Mouse (Mus musculus) forebrain, embryonic 11.5 days (tissue): Measurements from ENCODE around the gene E2f2. TPM values are rescaled to one million over a fixed set of nuclear protein-coding genes. Genes with fewer than 3 reads are reported as not detected.

Experiments used
- ATAC-seq: fragments of 200-750 bp; cut with Nextera tagmentation; replicated peaks from 2 replicates; pipeline ENCODE4 v1.8.0; 2017; ENCODE audit warnings: moderate TSS enrichment; ENCODE audit not compliant: low FRiP score
- DNase-seq: peaks from one replicate; pipeline ENCODE4 v3.0.0-alpha.2; 2017; ENCODE audit warnings: low spot score
- H3K27ac ChIP-seq: fragments of 300-500 bp; sonication (generic); 2 replicates; pipeline ENCODE4 v1.5.1; 2014; ENCODE audit warnings: low read depth, low read length
- H3K27me3 ChIP-seq: fragments of 300-500 bp; sonication (generic); 2 replicates; pipeline ENCODE4 v1.6.1; 2014; ENCODE audit warnings: mild to moderate bottlenecking, low read length, mixed read lengths; ENCODE audit not compliant: control insufficient read depth, insufficient read depth
- H3K36me3 ChIP-seq: fragments of 300-500 bp; sonication (generic); 2 replicates; pipeline ENCODE4 v1.6.1; 2014; ENCODE audit warnings: mild to moderate bottlenecking, low read length, moderate library complexity, mixed read lengths; ENCODE audit not compliant: control insufficient read depth, insufficient read depth
- H3K4me1 ChIP-seq: fragments of 300-500 bp; sonication (generic); replicated peaks from 2 replicates; pipeline ENCODE4 v1.6.1; 2014; ENCODE audit warnings: low read length, mixed read lengths; ENCODE audit not compliant: control insufficient read depth, insufficient read depth
- H3K4me2 ChIP-seq: fragments of 300-500 bp; sonication (generic); 2 replicates; pipeline ENCODE4 v1.6.1; 2014; ENCODE audit warnings: low read depth, mild to moderate bottlenecking, low read length, moderate library complexity, mixed read lengths; ENCODE audit not compliant: severe bottlenecking
- H3K4me3 ChIP-seq: fragments of 300-500 bp; sonication (generic); 2 replicates; pipeline ENCODE4 v1.5.1; 2014; ENCODE audit warnings: low read depth, low read length
- H3K9ac ChIP-seq: fragments of 300-500 bp; sonication (generic); 2 replicates; pipeline ENCODE4 v1.6.1; 2014; ENCODE audit warnings: low read length
- H3K9me3 ChIP-seq: fragments of 300-500 bp; sonication (generic); 2 replicates; pipeline ENCODE4 v1.6.1; 2016; ENCODE audit warnings: low read length, mixed read lengths; ENCODE audit not compliant: control insufficient read depth
- WGBS: fragments of 180-500 bp; shearing (Covaris S2); extraction: QIAGEN DNeasy Blood & Tissue Kit; methylation state at CpG from one replicate; pipeline ENCODE4 v1.1.7; 2014; 5-methylcytosine and 5-hydroxymethylcytosine counted together
- polyA plus RNA-seq: library from polyadenylated mRNA; unstranded; fragments of >200 nt; fragmentation: Nextera tagmentation; extraction: Ambion mirVana; gene quantifications from 2 replicates; pipeline ENCODE4 v1.2.1, GENCODE M21; 2014

Gene E2f2
- polyA plus RNA-seq, 1 experiment from 2014 or later, result 10.2 TPM

DNA sequence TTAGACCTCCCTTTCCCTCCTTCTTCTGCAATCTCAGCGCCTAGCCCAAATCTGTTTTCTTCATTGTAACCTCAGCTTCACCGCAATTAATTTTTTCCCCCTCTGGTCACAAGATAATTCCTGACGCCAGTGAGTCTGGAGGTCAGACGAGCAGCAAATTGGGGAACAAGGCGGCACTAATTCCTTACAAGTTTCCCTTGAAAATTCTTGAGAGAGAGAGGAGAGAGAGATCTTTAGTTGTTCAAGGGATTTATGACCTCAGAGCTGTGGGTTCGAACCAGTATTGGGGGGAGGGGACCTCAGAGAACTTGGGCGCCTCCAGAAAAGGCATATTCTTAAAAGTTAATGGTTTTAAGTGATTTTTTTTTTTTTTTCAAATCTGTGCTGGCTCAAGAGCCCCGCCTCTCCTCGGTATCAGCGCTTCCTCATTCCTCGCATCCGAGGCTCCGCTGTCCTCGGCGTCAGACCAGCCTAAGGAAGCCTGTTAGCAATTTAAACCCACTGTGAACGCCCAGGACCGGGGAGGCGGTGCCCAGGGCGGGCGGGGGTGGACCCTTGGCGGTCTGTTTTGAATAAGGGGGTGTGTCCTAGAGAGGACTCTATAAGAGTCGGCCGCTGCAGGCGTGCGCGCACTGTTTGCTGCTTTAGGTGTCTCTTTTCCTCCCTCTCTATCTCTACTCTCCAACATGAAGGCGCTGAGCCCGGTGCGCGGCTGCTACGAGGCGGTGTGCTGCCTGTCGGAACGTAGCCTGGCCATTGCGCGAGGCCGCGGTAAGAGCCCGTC is 28.8 kb upstream of the E2f2 start, which contains the start of gene Id3:
Gene Id3 (plus strand): TSS at position 305 of the 784 bp plus-strand sequence.
- DNase-seq (peak; percentile 97), ATAC-seq (peak; percentile 84)
- Histone ChIP-seq H3K4me2 (peak within 1 kb of the TSS; percentile 88), H3K27ac (peak within 1 kb of the TSS; percentile 92), H3K36me3 (no peaks in the 10 kb centered on the region), H3K9me3 (no peaks in the 10 kb centered on the region), H3K27me3 (peaks cover 13% of the 10 kb centered on the region; the same call in 1 of the 2 replicates), H3K4me3 (peak within 1 kb of the TSS; percentile 66), H3K4me1 (peaks cover 46% of the 10 kb centered on the region), H3K9ac (peak within 1 kb of the TSS; percentile 84)
- under 1% methylated on average over 39 of the region's 39 CpGs for WGBS

DNA sequence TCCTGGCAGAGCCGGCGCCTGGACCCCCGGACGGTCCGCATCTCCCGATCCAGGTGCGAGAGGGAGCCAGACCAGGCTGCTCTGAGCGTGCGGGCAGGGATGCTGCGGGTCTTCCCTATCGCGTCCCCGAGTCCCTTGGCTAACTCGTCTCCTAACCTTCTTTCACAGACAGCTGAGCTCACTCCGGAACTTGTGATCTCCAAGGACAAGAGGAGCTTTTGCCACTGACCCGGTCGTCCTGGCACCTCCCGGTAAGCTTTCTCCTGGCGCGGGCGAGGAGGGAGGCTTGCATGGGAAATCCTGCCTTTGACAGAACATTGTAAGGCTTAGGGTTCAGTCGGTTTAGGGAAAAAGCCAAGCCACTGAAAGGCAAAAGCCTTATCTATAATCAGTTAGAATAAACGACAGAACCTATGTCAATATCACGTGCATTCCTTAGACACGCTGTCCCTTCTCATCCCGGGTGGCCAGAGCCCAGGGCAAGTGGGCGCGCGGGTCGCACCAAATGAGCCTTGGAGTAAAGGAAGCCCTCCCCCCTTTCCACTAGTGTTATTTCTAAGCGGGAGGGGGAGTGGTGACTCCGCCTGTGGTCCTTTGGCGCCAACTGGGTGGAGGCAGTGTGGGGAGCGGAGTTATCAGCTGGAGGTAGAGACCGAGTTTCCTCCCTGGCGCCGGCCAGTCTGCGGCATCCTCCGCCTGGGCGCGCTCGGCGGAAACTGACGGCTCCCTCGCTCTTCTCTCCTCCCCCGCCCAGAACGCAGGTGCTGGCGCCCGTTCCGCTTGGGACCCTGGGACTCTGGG is 27.9 kb upstream of the E2f2 start:
- Histone ChIP-seq H3K27me3 (peaks cover 13% of the 10 kb centered on the region; the same call in 1 of the 2 replicates), H3K4me3 (peak overlapping the region; percentile 66), H3K4me2 (peak overlapping the region; percentile 88), H3K36me3 (no peaks in the 10 kb centered on the region), H3K4me1 (peaks cover 47% of the 10 kb centered on the region), H3K27ac (peak overlapping the region; percentile 92), H3K9me3 (no peaks in the 10 kb centered on the region), H3K9ac (peak overlapping the region; percentile 84)
- ATAC-seq (no peak), DNase-seq (peak; percentile 74)
- under 1% methylated on average over 50 of the region's 50 CpGs for WGBS

DNA sequence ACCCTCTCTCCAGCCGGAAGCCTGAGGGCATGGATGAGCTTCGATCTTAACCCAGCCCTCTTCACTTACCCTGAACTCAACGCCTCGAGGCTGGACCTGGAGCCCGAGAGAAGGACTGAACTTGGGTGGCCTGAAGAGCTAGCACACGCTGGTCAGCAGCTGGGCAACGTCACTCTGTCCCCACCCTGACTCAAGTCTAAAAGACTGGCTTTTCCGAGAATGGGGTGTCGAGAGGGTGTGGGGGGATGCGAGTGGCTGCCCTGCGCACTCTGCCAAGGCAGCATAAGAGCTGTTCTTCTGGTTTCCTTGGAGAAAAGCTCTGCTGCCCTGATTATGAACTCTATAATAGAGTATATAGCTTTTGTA is 27.3 kb upstream of the E2f2 start:
- Histone ChIP-seq H3K9me3 (no peaks in the 10 kb centered on the region), H3K4me3 (peak overlapping the region; percentile 66), H3K4me1 (peaks cover 47% of the 10 kb centered on the region), H3K36me3 (no peaks in the 10 kb centered on the region), H3K27me3 (peaks cover 13% of the 10 kb centered on the region; the same call in 1 of the 2 replicates), H3K27ac (peak overlapping the region; percentile 92), H3K9ac (peak overlapping the region; percentile 84), H3K4me2 (peak overlapping the region; percentile 88)
- ATAC-seq (no peak), DNase-seq (no peak)
- WGBS, result 0% methylated on average over 11 of the region's 11 CpGs

DNA sequence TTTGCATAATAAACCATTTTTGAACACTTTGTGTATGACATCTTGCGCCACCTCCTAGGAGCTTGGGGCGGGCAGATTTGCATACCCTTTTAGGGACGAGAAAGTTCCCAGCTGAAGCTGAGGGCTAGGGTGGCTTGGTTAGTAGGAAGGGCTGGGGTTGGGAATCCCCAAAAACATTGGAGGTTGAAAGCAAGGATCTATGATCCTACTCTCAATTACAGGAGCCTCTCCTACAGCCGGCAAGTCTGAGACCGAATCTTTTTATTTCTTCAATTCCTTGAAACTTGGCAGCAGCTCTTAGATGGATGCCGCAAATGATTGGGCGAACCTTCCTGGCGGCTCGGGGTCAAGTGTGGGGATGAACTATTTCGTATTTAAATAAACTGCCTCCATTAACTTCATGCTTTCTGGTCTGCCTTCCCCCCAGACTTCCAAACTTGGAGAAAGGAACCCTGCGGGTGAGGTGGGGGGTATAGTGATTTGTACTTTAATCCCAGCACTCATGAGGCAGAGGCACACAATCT is 26.8 kb upstream of the E2f2 start:
- peak overlapping the region; percentile 92 for H3K27ac ChIP-seq
- peaks cover 13% of the 10 kb centered on the region; the same call in 1 of the 2 replicates for H3K27me3 ChIP-seq
- peak overlapping the region; percentile 84 for H3K9ac ChIP-seq
- DNase-seq (no peak), ATAC-seq (no peak)
- H3K4me3 ChIP-seq, result peak overlapping the region; percentile 66
- peaks cover 50% of the 10 kb centered on the region for H3K4me1 ChIP-seq
- 11% methylated on average over 11 of the region's 11 CpGs for WGBS
- no peaks in the 10 kb centered on the region for H3K36me3 ChIP-seq
- H3K4me2 ChIP-seq, result peak overlapping the region; percentile 88
- H3K9me3 ChIP-seq, result no peaks in the 10 kb centered on the region

DNA sequence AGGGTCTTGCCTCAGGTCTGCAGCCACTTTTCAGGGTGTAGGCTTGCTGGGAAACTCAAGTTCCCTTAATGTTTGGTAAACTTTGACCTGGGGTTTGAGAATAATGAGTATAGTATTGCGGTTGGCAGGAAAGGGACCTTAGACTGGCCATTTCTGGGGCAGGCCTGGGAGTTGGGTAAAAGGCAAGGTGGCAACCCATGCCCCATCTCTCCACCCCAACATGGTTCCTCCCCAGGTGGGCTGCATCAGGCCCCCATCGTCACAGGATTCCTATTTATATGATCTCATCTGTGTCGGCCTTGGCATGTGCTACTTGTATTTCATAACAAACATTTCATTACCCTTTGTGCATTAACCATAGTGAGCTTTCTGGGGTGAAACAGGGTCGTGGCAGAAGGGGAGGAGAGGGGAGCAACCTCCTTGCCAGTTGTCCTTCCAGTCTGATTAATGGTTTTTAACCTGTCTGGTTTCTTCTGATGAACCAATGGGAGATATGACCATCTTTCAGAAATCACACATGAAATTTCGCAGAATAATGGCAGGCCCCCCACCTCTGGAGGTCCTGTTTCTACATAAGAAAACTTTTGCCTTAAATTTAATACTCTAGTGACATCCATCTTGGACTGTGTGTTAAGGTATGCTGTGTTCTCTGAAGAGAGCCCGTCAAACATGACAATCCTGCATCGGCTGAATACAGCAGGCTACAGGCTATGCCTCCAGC is 26.0 kb upstream of the E2f2 start:
- ATAC-seq, result no peak

DNA sequence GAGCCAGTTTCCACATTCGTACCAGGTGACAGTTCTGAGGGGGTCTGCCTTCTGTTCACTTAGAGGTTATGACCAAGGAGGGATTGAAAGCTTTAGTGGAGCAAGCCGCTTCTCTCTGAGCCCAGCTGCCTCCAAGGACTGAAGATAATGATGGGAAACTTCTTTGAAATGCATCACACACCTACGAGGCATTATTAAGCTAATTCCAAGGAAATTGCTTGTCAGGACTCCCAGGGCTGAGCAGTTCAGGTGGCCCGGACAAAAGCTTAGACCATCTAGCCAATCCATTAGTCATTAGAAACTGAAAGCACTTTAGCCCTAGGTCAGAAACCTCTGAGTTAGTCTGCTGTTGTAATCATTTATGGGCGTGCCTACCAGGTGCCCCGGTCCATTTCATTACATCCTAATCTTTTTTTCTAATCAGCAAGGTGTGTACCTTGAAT is 25.5 kb upstream of the E2f2 start:
- Histone ChIP-seq H3K9ac (peak overlapping the region; percentile 0; the same call in 1 of the 2 replicates), H3K9me3 (no peaks in the 10 kb centered on the region), H3K27me3 (peaks cover 13% of the 10 kb centered on the region; the same call in 1 of the 2 replicates), H3K27ac (peak overlapping the region; percentile 92; the same call in 1 of the 2 replicates), H3K36me3 (no peaks in the 10 kb centered on the region), H3K4me1 (peaks cover 46% of the 10 kb centered on the region), H3K4me3 (no peak overlapping the region; the same call in 1 of the 2 replicates), H3K4me2 (peak overlapping the region; percentile 88; the same call in 1 of the 2 replicates)
- ATAC-seq (no peak), DNase-seq (no peak)
- WGBS, result 5% methylated on average over 6 of the region's 6 CpGs

More for the DNA sequence above, 26.0 kb upstream of the E2f2 start:
- no peaks in the 10 kb centered on the region for H3K9me3 ChIP-seq
- peak overlapping the region; percentile 88 for H3K4me2 ChIP-seq
- H3K4me3 ChIP-seq, result peak overlapping the region; percentile 66; the same call in 1 of the 2 replicates
- peak overlapping the region; percentile 92 for H3K27ac ChIP-seq
- peaks cover 13% of the 10 kb centered on the region; the same call in 1 of the 2 replicates for H3K27me3 ChIP-seq
- no peaks in the 10 kb centered on the region for H3K36me3 ChIP-seq
- peak overlapping the region; percentile 84 for H3K9ac ChIP-seq
- WGBS, result 13% methylated on average over 7 of the region's 7 CpGs
- peaks cover 48% of the 10 kb centered on the region for H3K4me1 ChIP-seq
- DNase-seq, result no peak

DNA sequence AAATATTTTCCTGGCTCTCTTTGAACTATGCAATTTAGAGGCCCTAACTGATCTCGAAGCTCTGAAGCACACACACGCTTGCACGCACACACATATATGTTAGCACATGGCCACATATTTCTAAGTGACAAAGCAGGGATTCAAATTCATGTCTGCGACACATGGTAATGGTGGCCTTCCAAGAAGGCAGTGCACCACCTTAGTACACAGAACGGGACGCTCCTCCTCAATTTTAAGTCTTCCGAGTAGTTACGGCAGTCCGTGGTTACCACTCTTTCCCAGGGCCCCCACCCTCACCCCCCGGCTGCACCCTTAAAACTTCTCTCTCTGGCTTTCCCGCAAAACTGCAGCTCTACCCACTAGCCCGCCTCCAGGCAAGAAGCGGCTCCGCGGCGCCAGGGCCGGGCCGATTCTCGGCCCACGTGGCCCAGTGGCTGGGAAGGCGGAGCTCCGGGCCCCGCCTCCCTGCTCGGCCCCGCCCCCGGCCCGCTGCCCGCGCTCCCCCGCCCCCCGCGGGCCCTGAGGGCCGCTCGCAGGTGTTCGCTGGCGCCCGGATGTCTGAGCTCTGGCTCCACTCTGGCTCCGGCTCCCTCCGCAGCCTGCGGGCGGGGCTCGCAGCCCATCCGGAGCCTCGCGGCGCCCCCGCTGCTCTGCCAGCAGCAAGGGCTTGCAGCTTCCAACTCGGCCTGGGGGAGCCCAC is 24.6 kb upstream of the E2f2 start:
- DNase-seq (peak; percentile 96), ATAC-seq (peak; percentile 74)
- WGBS, result 1% methylated on average over 48 of the region's 48 CpGs
- peak overlapping the region; percentile 88 for H3K4me2 ChIP-seq
- H3K27me3 ChIP-seq, result peaks cover 13% of the 10 kb centered on the region; the same call in 1 of the 2 replicates
- H3K36me3 ChIP-seq, result no peaks in the 10 kb centered on the region
- no peaks in the 10 kb centered on the region for H3K9me3 ChIP-seq
- peak overlapping the region; percentile 27 for H3K4me3 ChIP-seq
- peak overlapping the region; percentile 50 for H3K9ac ChIP-seq
- H3K4me1 ChIP-seq, result peaks cover 38% of the 10 kb centered on the region
- H3K27ac ChIP-seq, result peak overlapping the region; percentile 50; the same call in 1 of the 2 replicates
